Mouse (Mus musculus) heart, adult 18-20 months (tissue): ENCODE measurements around the gene Rala. TPM values are rescaled to one million over a fixed set of nuclear protein-coding genes. Genes with fewer than 3 reads are reported as not detected.
A peak's percentile ranks its signal among the peaks of the same experiment; 100 is the strongest.

Experiments
- DNase-seq, 2 experiments: peaks; one replicate each; pipeline ENCODE4 v3.0.0; 2021 to 2022; ENCODE audit warnings: mixed read lengths in 1 of 2
- total RNA-seq, 2 experiments: library from RNA; stranded (reverse); gene quantifications; 2 replicates each; pipeline ENCODE4 v1.2.3; 2021

The Rala gene
- total RNA-seq, 2 experiments from 2014 or later, result 37.2 to 37.6 TPM

DNA sequence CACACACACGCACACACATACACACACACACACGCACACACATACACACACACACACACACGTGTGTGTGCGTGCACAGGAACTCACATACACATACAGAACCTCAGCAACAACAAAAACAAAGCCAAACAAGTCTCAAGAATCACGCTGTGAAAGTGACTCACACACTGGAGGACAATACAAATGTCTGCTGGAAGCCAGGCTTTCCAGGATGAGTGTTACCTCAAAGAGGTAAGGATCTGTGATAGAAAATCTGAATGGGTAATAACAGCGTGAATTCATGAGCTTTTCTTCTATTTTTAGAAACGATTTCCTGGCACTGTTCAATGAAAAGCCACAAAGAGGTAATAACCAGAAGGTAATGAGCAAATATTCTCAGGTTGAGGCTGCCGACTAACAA, 59.8 kb downstream of the Rala start:
- no peak for DNase-seq

DNA sequence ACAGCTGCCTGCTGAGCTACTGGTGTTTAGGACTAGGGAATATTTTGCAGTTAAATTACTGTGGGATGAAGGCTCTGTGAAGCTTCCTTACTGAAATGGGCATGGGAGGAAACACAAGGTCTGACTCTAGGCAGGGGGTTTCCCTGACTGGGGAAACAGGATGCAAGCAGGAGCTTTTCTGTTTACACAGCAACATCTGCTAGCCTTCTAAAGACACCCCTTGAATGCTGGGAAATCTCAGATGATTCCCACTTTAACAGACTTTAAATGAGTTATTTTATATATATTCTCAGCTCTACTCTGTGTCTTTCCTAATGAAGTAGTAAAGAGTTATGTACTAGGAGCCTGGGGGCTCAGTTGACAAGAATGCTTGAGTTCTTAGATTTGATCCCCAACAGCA, 65.0 kb downstream of the Rala start:
- no peak for DNase-seq

DNA sequence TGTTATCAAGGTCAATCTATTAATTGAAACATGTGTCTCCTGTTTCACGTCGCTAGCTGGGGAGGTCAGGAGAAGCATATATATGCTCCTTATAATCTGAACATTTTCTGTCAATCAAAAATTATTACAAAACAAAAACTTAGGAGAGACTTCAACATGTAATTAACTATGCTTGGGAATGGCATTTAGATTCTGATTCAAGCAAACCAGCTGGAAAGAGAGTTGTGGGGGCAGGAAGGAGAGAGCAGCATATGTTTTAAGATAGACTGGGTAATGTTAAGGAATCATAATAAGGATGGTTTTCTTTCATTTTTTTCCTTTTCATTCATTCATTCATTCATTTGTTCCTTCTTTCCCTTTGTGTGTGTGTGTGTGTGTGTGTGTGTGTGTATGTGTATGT, 77.3 kb downstream of the Rala start:
- no peak for DNase-seq

DNA sequence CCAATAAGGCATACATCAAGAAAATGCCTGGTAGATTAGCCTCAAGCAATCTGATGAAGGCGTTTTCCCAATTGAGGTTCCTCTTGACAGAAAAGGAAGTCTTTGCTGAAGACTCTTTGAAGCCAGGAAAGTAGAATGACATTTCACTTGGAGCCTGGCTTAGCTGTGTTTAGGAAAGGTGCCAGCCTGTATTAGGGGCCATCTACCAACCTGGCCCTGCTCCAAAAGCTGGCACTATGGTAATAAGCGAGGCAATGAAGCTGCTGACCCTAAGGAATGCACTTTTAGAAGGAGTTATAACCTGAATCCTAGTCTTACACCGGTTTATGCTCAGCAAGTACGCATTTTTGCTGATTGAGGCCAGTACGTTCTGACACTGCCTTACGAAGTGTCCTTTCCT, 83.5 kb downstream of the Rala start:
- no peak for DNase-seq

DNA sequence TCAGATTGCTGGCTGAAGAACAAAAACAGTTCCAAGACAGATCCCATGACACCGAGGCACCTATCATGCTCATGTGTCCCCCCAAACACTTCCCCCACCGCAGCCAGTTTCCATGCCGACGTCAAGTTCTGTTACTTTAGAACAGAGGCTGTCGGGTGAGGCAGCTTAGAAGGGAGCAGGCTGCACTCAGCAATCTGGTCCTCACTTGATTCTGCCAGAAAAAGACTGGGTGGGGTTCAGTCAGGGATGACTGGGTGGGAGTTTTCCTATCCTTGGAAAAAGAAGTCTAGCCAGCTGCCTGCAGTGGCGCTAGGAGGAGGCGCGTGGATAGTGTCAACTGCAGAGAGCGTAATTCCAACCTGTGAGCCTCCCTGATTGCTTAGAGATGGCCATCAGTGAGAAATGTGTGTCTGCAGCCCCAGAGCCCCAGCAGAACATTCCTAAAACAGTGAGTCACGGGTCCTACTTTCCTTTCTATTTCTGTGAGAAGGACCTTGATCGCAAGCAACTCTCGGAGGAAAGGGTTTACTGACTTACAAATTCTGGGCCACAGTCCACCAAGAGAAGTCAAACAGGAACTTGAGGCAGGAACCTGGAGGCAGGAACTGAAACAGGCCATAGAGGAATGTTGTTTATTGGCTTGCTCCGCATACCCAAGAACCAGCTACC, 84.5 kb downstream of the Rala start:
- peak in 1 of 2 experiments; percentile 39 for DNase-seq

DNA sequence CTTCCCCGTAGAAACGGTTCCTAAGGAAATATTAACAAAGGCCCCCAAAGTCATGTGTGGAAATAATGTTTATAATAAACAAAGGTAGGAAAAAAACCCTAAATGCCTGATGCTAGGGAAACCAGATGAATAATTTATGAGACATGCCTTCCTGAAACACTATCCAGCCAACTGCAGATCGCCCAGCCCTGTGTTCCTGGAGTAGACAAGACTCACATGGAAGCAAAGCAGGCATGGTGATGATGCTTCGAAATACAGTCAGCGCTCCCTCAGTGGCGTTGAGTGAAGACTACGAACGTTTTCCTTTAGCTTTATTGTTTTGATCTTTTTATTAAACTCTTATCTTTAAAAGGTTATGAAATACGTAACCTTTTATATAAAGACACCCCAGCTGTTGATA, 87.0 kb downstream of the Rala start:
- no peak for DNase-seq

DNA sequence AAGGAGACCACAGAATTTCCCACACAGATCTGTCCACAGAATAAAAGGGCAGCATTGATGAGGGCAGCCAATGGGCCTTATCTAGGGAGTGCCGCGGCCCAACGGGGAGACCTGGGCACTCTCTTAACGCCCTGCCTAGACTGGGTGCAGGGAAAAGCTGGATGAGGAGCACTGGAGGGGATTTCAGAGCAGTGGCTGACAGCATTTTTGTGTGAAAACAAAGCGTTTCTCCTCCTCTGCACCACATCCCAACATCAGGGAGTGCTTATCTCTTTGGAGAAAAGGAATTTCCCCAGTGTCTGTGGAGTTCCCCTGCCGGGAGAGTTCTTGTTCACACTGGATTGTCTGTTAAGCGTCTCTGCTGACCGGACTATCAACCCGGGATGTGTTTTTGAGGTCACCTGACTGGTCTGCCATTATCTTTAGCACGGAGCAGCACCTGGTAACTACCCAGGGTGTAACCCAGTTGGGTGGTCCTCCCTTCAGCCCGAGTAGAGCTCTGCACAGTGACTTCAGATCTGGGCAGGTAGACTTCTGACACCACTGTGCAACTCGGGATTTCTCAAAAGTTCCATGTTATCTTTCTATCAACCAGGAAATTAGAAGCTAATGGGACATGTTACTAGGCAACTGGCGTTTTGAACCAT, 88.4 kb downstream of the Rala start:
- DNase-seq, result no peak

DNA sequence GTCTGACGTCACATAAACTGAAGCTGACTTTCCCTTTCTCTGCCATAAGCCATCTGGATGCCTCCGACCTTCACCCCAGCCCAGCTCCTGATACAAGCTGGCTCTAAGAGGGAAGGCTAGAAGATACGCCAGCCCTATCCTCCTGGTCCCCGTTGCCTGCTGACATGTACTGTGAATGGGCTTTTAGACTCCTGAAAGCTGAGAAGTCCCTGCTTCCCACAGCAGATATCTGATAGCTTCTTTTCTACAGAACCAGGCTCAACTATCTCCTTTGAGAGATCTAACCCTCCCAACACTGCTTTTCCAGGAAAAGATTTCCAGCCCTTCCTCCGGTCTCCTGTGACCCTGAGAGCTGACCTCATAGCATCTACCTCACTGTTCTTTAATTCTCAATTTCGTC, 89.3 kb downstream of the Rala start:
- no peak for DNase-seq

DNA sequence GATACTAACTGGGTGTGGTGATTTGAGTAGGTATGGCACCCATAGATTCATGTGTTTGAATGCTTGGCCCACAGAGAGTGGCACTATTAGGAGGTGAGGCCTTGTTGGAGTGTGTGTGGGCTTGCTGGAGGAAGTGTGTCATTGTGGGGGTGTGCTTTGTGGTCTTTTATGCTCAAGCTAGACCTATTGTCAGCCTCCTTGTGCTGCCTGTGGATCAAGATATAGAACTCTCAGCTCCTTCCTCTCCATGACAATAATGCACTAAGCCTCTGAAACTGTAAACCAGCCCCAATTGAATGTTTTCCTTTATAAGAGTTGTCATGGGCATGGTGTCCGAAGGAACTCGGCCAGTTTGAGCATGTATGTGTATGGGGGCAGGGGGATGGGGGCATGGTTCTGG, 100.7 kb downstream of the Rala start:
- no peak for DNase-seq

DNA sequence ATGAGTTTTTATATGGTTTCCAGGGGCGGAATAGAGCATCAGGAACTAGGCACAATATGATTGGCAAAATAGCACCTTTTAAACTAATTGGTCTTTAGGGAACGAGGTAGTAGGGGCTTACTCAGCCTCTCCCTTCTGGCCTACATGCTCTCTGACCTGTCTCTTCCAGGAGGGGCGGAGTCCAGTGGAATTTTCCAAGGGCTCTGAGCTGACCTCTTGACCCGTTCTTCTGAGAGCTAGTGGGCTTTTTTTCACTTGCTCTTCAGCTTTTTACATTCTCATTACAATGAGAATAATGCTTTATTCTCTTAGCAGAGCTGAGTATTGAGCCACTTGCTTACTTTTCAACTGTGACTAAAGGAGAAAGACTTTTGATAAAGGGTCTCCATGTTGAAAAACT, 101.3 kb downstream of the Rala start:
- DNase-seq, result no peak

DNA sequence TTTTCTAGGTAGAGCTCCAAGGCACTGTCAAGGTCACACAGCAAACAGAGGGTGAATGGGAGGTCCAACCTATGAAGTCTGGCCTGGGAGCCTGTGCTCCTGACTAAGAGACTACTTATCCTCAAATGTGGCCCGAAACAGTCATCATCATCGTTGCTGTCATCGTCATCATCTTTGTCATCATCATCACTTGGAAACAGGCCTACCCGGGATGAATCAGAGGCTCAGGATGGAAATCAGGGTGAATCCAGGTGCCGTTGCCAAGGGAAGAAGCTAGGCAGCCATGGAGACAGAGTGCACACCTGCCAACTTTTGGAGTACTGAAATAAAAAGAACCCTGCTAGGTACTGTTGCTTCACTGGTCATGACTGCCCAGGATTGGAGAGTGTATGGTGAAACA, 104.9 kb downstream of the Rala start:
- no peak for DNase-seq

DNA sequence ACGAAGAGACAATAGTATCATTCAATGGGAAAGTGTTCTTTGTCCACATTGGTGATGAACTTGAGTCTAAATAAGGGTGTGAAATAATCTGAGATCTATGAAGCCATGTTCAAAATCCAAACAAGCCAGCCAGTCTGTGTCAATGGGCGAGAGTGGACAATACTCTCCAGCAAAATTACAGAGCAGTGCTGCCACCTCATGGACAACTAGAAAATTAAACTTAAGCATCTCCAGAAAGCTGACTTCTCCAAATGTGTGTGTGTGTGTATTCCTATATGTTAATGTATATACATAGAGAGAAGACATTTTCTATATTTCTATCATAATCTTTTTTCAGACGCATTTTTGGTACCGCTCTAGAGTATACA, 105.6 kb downstream of the Rala start:
- peak; percentile 63 to 86 for DNase-seq

DNA sequence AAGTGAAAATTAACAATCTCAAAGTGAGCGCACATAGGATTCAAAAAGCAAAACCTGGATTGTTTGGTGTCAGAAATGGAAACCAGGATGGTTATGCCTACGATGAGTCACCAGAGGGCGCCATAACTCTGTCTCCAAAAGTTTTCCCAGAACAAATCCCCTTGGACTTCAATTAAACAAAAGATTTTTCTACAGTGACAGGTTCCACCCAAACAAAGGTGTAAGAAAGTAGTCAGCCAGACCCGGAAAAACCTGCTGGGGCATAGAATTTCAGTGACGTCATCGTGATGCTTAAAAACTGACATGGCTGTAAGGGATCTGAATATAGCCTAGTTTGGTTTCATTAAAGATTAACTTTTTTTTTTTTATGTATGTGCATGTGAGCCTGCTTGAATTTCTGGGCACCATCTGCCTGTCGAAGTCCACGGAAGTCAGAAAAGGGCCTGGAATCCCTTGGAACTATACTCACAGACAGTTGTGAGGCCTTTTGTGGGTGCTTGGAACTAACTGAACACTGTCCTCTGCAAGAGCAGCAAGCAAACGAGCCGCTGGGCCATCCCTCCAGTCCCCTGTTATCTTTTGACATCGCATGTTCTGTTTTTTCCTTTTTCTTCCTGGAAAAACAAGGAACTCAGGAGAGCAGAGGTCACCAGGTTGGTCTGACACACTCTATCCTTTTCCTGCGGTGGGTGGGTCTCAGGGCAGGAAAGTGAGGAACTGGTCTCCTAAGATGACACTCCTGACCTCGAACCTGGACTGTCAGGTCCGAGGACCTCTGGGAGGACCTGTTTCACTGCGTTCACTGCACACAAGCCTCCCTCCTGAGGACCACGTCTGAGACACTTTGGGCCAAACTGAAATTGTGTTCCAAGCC, 106.2 kb downstream of the Rala start:
- peak in 1 of 2 experiments; percentile 53 for DNase-seq

DNA sequence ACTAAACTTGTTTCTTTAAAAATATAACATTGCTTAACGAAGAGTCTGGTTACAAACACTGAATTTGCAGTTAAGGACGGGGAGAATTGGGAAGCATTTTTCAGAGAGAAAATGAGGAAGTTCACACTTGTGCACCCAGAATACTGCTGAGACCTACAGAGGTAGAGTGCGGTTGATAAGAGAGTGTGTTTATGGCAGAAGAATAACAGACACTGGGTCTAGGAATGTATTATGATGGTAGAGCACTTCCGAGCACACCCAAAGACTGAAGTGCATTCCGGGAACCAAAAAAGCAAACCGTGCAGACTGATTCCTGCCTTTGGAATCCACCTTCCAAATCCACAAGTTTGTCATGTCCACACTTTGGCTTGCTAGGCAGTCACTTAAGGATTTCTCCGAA, 107.2 kb downstream of the Rala start:
- no peak for DNase-seq

DNA sequence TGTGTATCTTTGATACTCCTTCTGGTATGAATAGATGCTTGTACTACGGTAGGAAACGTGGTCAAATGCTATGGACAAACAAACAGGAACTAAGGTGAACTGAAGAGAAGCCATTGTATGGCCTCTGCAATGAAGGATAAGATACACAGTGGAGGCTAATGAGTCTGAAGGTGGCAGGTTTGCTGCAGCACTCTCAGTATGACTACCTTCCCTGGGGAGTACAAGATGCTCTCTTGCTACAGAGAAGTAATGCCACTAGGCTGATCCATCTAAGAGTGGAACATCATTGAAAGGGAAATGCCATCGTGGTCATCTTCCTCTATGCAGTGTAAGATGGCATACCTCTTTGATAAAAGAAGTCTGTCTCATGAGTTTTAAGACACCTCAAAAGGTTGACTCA, 111.1 kb downstream of the Rala start:
- no peak for DNase-seq

Other genes starting within 250 kb of the Rala start
- gene Mplkip, start 249.0 kb downstream of the Rala start, total RNA-seq, result 1 to 10 TPM; 6.2 to 6.6 TPM
- 1 to 10 TPM in 1 of 2 experiments, under 1 TPM in 1; 0.79 to 1.5 TPM for gene Sugct, start 248.7 kb downstream of the Rala start, total RNA-seq
- gene Cdk13, start 139.1 kb downstream of the Rala start, total RNA-seq, result 10 to 100 TPM; 24.7 to 27.3 TPM
- 10 to 100 TPM; 35.0 to 39.6 TPM for gene Yae1d1, start 49.1 kb upstream of the Rala start, total RNA-seq